Mouse (Mus musculus): Measurements from ENCODE around the gene Arid3a.

- TF ChIP-seq CTCF (conservative IDR thresholded peaks at IDR 0.05 in 1 of 2, IDR thresholded peaks at IDR 0.05 in 1 of 2; ENCODE audit: low read depth in 2 of 2, low read length in 2 of 2) (no peak), MAFK (IDR thresholded peaks at IDR 0.05; ENCODE audit: insufficient replicate concordance, low read length) (no peak), POLR2A (IDR thresholded peaks at IDR 0.05; ENCODE audit: low read depth, low read length) (no peak; the same call in 1 of the 2 replicates), RAD21 (IDR thresholded peaks at IDR 0.05; ENCODE audit: low read depth, low read length) (no peak), UBTF (IDR thresholded peaks at IDR 0.05; ENCODE audit: low read depth, low read length) (no peak), EP300 (IDR thresholded peaks at IDR 0.05; ENCODE audit: low read length) (no peak), ZNF384 (IDR thresholded peaks at IDR 0.05; ENCODE audit: low read depth, low read length) (no peak), MAZ (IDR thresholded peaks at IDR 0.05; ENCODE audit: low read depth, low read length) (no peak), MYC (IDR thresholded peaks at IDR 0.05; ENCODE audit: low read depth, low read length) (no peak)
Measured at GRCm38 (mm10) chr10:79930826-79931186, 4.0 kb downstream of the Arid3a start.
